Mouse (Mus musculus) intestine, postnatal 0 days (tissue): ENCODE measurements around the gene Fam184b. TPM values are rescaled to one million over a fixed set of nuclear protein-coding genes. Genes with fewer than 3 reads are reported as not detected.
"Not testable (repeated sequence)": the region's sequence is repeated elsewhere in the genome, so short reads cannot be mapped to it uniquely, and the experiment has no call there.

ENCODE experiments used
- ATAC-seq: fragments of 200-750 bp; cut with Nextera tagmentation; 2 replicates; pipeline ENCODE4 v1.8.0; 2017; ENCODE audit warnings: mild to moderate bottlenecking, moderate TSS enrichment, moderate library complexity
- H3K27ac ChIP-seq: fragments of 300-500 bp; sonication (generic); 2 replicates; pipeline ENCODE4 v1.5.1; 2014; ENCODE audit warnings: mild to moderate bottlenecking, low read depth, low read length, moderate library complexity
- H3K27me3 ChIP-seq: fragments of 300-500 bp; sonication (generic); replicated peaks from 2 replicates; pipeline ENCODE4 v1.6.1; 2014; ENCODE audit warnings: low read length, mixed read lengths; ENCODE audit not compliant: control insufficient read depth, insufficient read depth
- H3K36me3 ChIP-seq: fragments of 300-500 bp; sonication (generic); 2 replicates; pipeline ENCODE4 v1.6.1; 2014; ENCODE audit warnings: mild to moderate bottlenecking, moderate library complexity; ENCODE audit not compliant: control insufficient read depth, insufficient read depth
- H3K4me1 ChIP-seq: fragments of 300-500 bp; sonication (generic); replicated peaks from 2 replicates; pipeline ENCODE4 v1.6.1; 2014; ENCODE audit warnings: antibody characterized with exemption, low read length, mixed read lengths; ENCODE audit not compliant: control insufficient read depth, insufficient read depth
- H3K4me2 ChIP-seq: fragments of 300-500 bp; sonication (generic); replicated peaks from 2 replicates; pipeline ENCODE4 v1.6.1; 2014; ENCODE audit warnings: low read depth, mild to moderate bottlenecking, moderate library complexity
- H3K4me3 ChIP-seq: fragments of 300-500 bp; sonication (generic); 2 replicates; pipeline ENCODE4 v1.5.1; 2014; ENCODE audit warnings: low read depth, low read length
- H3K9ac ChIP-seq: fragments of 300-500 bp; sonication (generic); 2 replicates; pipeline ENCODE4 v1.6.1; 2014; ENCODE audit warnings: mild to moderate bottlenecking, low read depth, low read length
- H3K9me3 ChIP-seq: fragments of 300-500 bp; sonication (generic); 2 replicates; pipeline ENCODE4 v1.6.1; 2016; ENCODE audit warnings: mixed run types; ENCODE audit not compliant: control insufficient read depth
- CTCF ChIP-seq: sonication (generic); IDR thresholded peaks from 2 replicates; pipeline ENCODE4 v1.5.1; 2016; ENCODE audit warnings: low read depth, mild to moderate bottlenecking, control low read depth, antibody characterized with exemption, moderate library complexity
- WGBS: fragments of 180-500 bp; shearing (Covaris S2); extraction: QIAGEN DNeasy Blood & Tissue Kit; methylation state at CpG from one replicate; pipeline ENCODE4 v1.1.7; 2014; 5-methylcytosine and 5-hydroxymethylcytosine counted together
- polyA plus RNA-seq: library from polyadenylated mRNA; unstranded; fragments of >200 nt; fragmentation: Nextera tagmentation; extraction: Ambion mirVana; gene quantifications from 2 replicates; pipeline ENCODE4 v1.2.1, GENCODE M21; 2015

Fam184b gene
- polyA plus RNA-seq, 1 experiment from 2014 or later = 1.4 TPM

- Histone ChIP-seq H3K4me3 (peak overlapping the region; percentile 89), H3K27me3 (no peaks in the 10 kb centered on the region), H3K9ac (peak overlapping the region; percentile 69), H3K9me3 (no peaks in the 10 kb centered on the region), H3K4me2 (peak overlapping the region; percentile 95), H3K4me1 (no peaks in the 10 kb centered on the region), H3K27ac (peak overlapping the region; percentile 75), H3K36me3 (no peaks in the 10 kb centered on the region)
- no peak for TF ChIP-seq CTCF
- under 1% methylated on average over 3 of the region's 3 CpGs for WGBS
- no peak for ATAC-seq
Measured at GRCm38 (mm10) chr5:45668831-45669230, 29.4 kb upstream of the Fam184b start.

GRCm38 (mm10) chr5:45668324-45668723 is 28.9 kb upstream of the Fam184b start:
- Histone ChIP-seq H3K27me3 (no peaks in the 10 kb centered on the region), H3K4me2 (peak overlapping the region; percentile 95), H3K27ac (no peak overlapping the region), H3K4me1 (no peaks in the 10 kb centered on the region), H3K9me3 (no peaks in the 10 kb centered on the region), H3K4me3 (peak overlapping the region; percentile 89; the same call in 1 of the 2 replicates), H3K36me3 (no peaks in the 10 kb centered on the region), H3K9ac (no peak overlapping the region)
- WGBS = 11% methylated on average over 3 of the region's 3 CpGs
- no peak for ATAC-seq
- peak; percentile 71 for TF ChIP-seq CTCF

GRCm38 (mm10) chr5:45658406-45658805 is 19.0 kb upstream of the Fam184b start:
- ATAC-seq, H3K9ac ChIP-seq, H3K4me3 ChIP-seq, H3K36me3 ChIP-seq, H3K27ac ChIP-seq, H3K9me3 ChIP-seq, H3K27me3 ChIP-seq, H3K4me2 ChIP-seq, H3K4me1 ChIP-seq: not testable (repeated sequence)
- 95% methylated on average over 13 of the region's 13 CpGs for WGBS

GRCm38 (mm10) chr5:45651026-45651703 is 11.8 kb upstream of the Fam184b start:
- 37% methylated on average over 2 of the region's 2 CpGs for WGBS
- peak overlapping the region; percentile 28 for H3K4me2 ChIP-seq
- no peak for TF ChIP-seq CTCF
- H3K27me3 ChIP-seq = no peaks in the 10 kb centered on the region
- no peaks in the 10 kb centered on the region for H3K9me3 ChIP-seq
- no peak overlapping the region for H3K27ac ChIP-seq
- peak; percentile 88 for ATAC-seq
- H3K4me1 ChIP-seq = no peaks in the 10 kb centered on the region
- H3K36me3 ChIP-seq = no peaks in the 10 kb centered on the region
- no peak overlapping the region for H3K4me3 ChIP-seq
- no peak overlapping the region for H3K9ac ChIP-seq

GRCm38 (mm10) chr5:45639715-45640092 is 290 bp upstream of the Fam184b start:
- Histone ChIP-seq H3K4me1 (peaks cover 9% of the 10 kb centered on the region), H3K9me3 (no peaks in the 10 kb centered on the region), H3K27ac (no peak overlapping the region), H3K27me3 (peaks cover 3% of the 10 kb centered on the region; the same call in 1 of the 2 replicates), H3K4me3 (peak overlapping the region; percentile 46), H3K4me2 (peak overlapping the region; percentile 90), H3K36me3 (no peaks in the 10 kb centered on the region), H3K9ac (no peak overlapping the region)
- WGBS = 2% methylated on average over 8 of the region's 8 CpGs
- no peak for ATAC-seq
- no peak for TF ChIP-seq CTCF

GRCm38 (mm10) chr5:45638378-45638777 is 1.0 kb downstream of the Fam184b start:
- no peak overlapping the region for H3K4me3 ChIP-seq
- no peak for TF ChIP-seq CTCF
- H3K36me3 ChIP-seq = no peaks in the 10 kb centered on the region
- H3K9me3 ChIP-seq = no peaks in the 10 kb centered on the region
- H3K9ac ChIP-seq = no peak overlapping the region
- H3K4me1 ChIP-seq = peaks cover 9% of the 10 kb centered on the region
- H3K27me3 ChIP-seq = peaks cover 3% of the 10 kb centered on the region; the same call in 1 of the 2 replicates
- 29% methylated on average over 3 of the region's 3 CpGs for WGBS
- no peak for ATAC-seq
- no peak overlapping the region for H3K27ac ChIP-seq
- no peak overlapping the region for H3K4me2 ChIP-seq
